Mouse (Mus musculus): ENCODE results near the gene C530008M17Rik.

- TF ChIP-seq MYC (IDR thresholded peaks at IDR 0.05; ENCODE audit: low read depth, low read length) = no peak
- TF ChIP-seq CTCF (IDR thresholded peaks at IDR 0.05 in 2 of 3, conservative IDR thresholded peaks at IDR 0.05 in 1 of 3; ENCODE audit: control insufficient read depth in 1 of 3, insufficient read depth in 1 of 3, low read depth in 2 of 3, low read length in 3 of 3, poor library complexity in 1 of 3, severe bottlenecking in 1 of 3) = no peak
- TF ChIP-seq KAT2A (conservative IDR thresholded peaks at IDR 0.05; ENCODE audit: low read depth, low read length) = no peak
- no peak for TF ChIP-seq TCF12 (IDR thresholded peaks at IDR 0.05; ENCODE audit: low read depth, low read length)
- TF ChIP-seq TAL1 (IDR thresholded peaks at IDR 0.05; ENCODE audit: low read length) = no peak
- TF ChIP-seq EP300 (IDR thresholded peaks at IDR 0.05; ENCODE audit: low read depth in 1 of 2, low read length in 2 of 2) = no peak
- TF ChIP-seq USF2 (IDR thresholded peaks at IDR 0.05; ENCODE audit: borderline replicate concordance in 1 of 2, insufficient read depth in 1 of 2, low read depth in 1 of 2, low read length in 2 of 2) = no peak
- no peak for TF ChIP-seq GATA1 (IDR thresholded peaks at IDR 0.05; ENCODE audit: low read depth, low read length)
- no peak for TF ChIP-seq E2F4 (IDR thresholded peaks at IDR 0.05; ENCODE audit: borderline replicate concordance, low read depth, low read length)
- no peak for TF ChIP-seq MAX (IDR thresholded peaks at IDR 0.05; ENCODE audit: low read length)
- TF ChIP-seq USF1 (IDR thresholded peaks at IDR 0.05; ENCODE audit: low read depth, low read length) = no peak
Measured at GRCm38 (mm10) chr5:76618750-76619149, 37.6 kb upstream of the C530008M17Rik start.
